Mouse (Mus musculus) liver, postnatal 0 days (tissue): ENCODE measurements around the gene Ralgds.

Experiments
- CTCF ChIP-seq: sonication (generic); IDR thresholded peaks from 2 replicates; pipeline ENCODE4 v1.5.1; 2016; ENCODE audit warnings: antibody characterized with exemption, low read depth
- EP300 ChIP-seq: IDR thresholded peaks from 2 replicates; pipeline ENCODE4 v1.6.1; 2016; ENCODE audit warnings: antibody characterized with exemption, low read depth, mild to moderate bottlenecking

DNA sequence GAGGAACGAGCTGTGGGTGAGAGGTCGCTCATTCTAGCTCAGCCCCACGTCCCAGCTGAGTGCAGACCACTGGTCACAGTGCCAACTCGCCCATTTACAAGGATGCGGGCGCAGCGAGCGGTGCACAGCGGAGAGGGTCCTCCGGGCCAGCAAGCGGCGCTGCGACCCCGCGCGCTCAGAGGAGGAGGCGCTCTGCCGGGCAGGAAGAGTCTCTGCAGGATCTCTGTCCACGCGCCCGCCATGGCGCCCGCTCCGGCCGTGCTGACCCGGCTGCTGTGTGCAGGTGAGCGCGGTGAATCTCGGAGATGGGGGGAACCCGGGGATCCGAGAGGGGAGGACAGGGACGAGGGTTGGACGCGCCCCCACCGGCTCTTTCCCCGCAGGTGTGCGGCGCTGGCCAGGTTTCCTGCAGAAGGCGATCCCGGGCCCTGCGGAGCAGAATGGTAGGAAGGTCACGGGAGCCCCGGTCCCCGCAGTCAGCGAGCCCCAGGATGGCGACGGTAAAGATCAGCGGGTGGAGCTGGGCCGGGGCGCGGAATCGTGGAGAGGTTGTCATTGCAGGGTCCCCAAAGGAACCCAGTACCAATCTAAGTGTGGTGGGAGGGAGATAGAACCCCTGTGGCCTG is 45.0 kb upstream of the Ralgds start, which contains the start of gene Mrps2:
- TF ChIP-seq CTCF, result peak; percentile 89
- TF ChIP-seq EP300, result no peak
